Comparison of ENCODE assay signal across 9 mouse cellular contexts in genomic region chr1:194623641-194624040, GRCm38 (mm10). TPM values are rescaled to one million over a fixed set of nuclear protein-coding genes. Genes with fewer than 3 reads are reported as not detected.
A peak's percentile ranks its signal among the peaks of the same experiment; 100 is the strongest.
DNase-seq lines count a peak whose midpoint lies in the region; ATAC-seq and TF ChIP-seq lines count a peak whose summit lies in the region.
"Had no signal": no experiment of that assay in that cellular context is flagged by ENCODE, and none has a peak within 500 bp of the region (broad histone marks: within the 10 kb centered on the region; RNA-seq: fewer than 3 reads in every experiment).

No protein-coding gene starts in this region.

- no peaks in the 10 kb centered on the region for H3K27me3 ChIP-seq in forebrain, embryonic 14.5 days (replicated peaks; ENCODE audit: control insufficient read depth, insufficient read depth, low read length)
- H3K27me3 ChIP-seq in hindbrain, postnatal 0 days (ENCODE audit: insufficient read depth, low read length) = no peaks in the 10 kb centered on the region
- no peaks in the 10 kb centered on the region for H3K27me3 ChIP-seq in neural tube, embryonic 13.5 days

- peaks cover 52% of the 10 kb centered on the region for H3K4me1 ChIP-seq in forebrain, embryonic 14.5 days (ENCODE audit: control insufficient read depth, insufficient read depth, low read length)
- H3K4me1 ChIP-seq in hindbrain, postnatal 0 days (ENCODE audit: insufficient read depth, low read length) = peaks cover 28% of the 10 kb centered on the region
- peaks cover 79% of the 10 kb centered on the region for H3K4me1 ChIP-seq in neural tube, embryonic 13.5 days (replicated peaks)

- peak overlapping the region; percentile 55 for H3K4me2 ChIP-seq in forebrain, embryonic 14.5 days (ENCODE audit: low read length)
- H3K4me2 ChIP-seq in hindbrain, postnatal 0 days (ENCODE audit: low read depth, low read length) = peak overlapping the region; percentile 93
- peak overlapping the region; percentile 85 for H3K4me2 ChIP-seq in neural tube, embryonic 13.5 days

- H3K27ac ChIP-seq in left cerebral cortex, adult 2 months = peak overlapping the region; percentile 54
- H3K27ac ChIP-seq in forebrain, embryonic 14.5 days (ENCODE audit: low read depth, low read length) = peak overlapping the region; percentile 52; the same call in 1 of the 2 replicates
- no peak overlapping the region for H3K27ac ChIP-seq in hindbrain, postnatal 0 days
- peak overlapping the region; percentile 97 for H3K27ac ChIP-seq in neural tube, embryonic 13.5 days (replicated peaks)
- H3K27ac ChIP-seq: liver, embryonic 14.5 days had no signal

- no peak for DNase-seq in left cerebral cortex, adult 2 months (ENCODE audit: extremely low spot score in 1 of 2, low spot score in 2 of 2)
- no peak for DNase-seq in left cerebral cortex, adult 8-10 months (ENCODE audit: low spot score in 2 of 2)
- DNase-seq in forebrain, embryonic 14.5 days (ENCODE audit: low spot score) = no peak
- DNase-seq in hindbrain, postnatal 0 days (ENCODE audit: low spot score) = no peak
- no peak for DNase-seq in left cerebral cortex, postnatal 25 days (ENCODE audit: low spot score in 2 of 2)
- DNase-seq in heart, adult 11 months = no peak
- DNase-seq in cerebellum, postnatal 10 days = no peak

- H3K9me3 ChIP-seq in forebrain, embryonic 14.5 days (replicated peaks; ENCODE audit: control insufficient read depth, low read length) = no peaks in the 10 kb centered on the region
- no peaks in the 10 kb centered on the region for H3K9me3 ChIP-seq in hindbrain, postnatal 0 days (ENCODE audit: low read length)
- H3K9me3 ChIP-seq in neural tube, embryonic 13.5 days = no peaks in the 10 kb centered on the region

- ATAC-seq in forebrain, embryonic 14.5 days = no peak
- no peak for ATAC-seq in hindbrain, postnatal 0 days
- no peak for ATAC-seq in neural tube, embryonic 13.5 days (ENCODE audit: low read depth)

- intact Hi-C loops in left cerebral cortex, adult 2 months (cut with DNase I) = loop anchor here (5.0 to 10.0 kb wide), 5 partner anchors 64 to 926 kb away; no protein-coding TSS in a partner anchor
- intact Hi-C loops in left cerebral cortex, postnatal 25 days (cut with DNase I) = loop anchor here (5.0 kb wide), 4 partner anchors 79 to 926 kb away; no protein-coding TSS in a partner anchor

- no peak for TF ChIP-seq CTCF in left cerebral cortex, adult 2 months (IDR thresholded peaks at IDR 0.05)
- TF ChIP-seq CTCF in hindbrain, postnatal 0 days (IDR thresholded peaks at IDR 0.05; ENCODE audit: low read depth) = no peak

- peak overlapping the region; percentile 99 for H3K9ac ChIP-seq in forebrain, embryonic 14.5 days (ENCODE audit: low read length)
- H3K9ac ChIP-seq in hindbrain, postnatal 0 days (replicated peaks; ENCODE audit: low read length) = 0 out of 2 replicates have a peak overlapping the region, but pooled peaks have one; percentile 13
- peak overlapping the region; percentile 99 for H3K9ac ChIP-seq in neural tube, embryonic 13.5 days
- H3K9ac ChIP-seq: liver, embryonic 14.5 days had no signal

- 86% methylated on average over 3 of the region's 3 CpGs for WGBS in forebrain, embryonic 14.5 days
- WGBS in hindbrain, postnatal 0 days = 65% methylated on average over 3 of the region's 3 CpGs
- 48% methylated on average over 3 of the region's 3 CpGs for WGBS in neural tube, embryonic 13.5 days

- H3K36me3 ChIP-seq in forebrain, embryonic 14.5 days (ENCODE audit: control insufficient read depth, insufficient read depth, low read length) = peaks cover 9% of the 10 kb centered on the region; the same call in 1 of the 2 replicates
- H3K36me3 ChIP-seq in hindbrain, postnatal 0 days (ENCODE audit: insufficient read depth, low read length) = no peaks in the 10 kb centered on the region
- H3K36me3 ChIP-seq in neural tube, embryonic 13.5 days = peaks cover 8% of the 10 kb centered on the region; the same call in 1 of the 2 replicates

- peak overlapping the region; percentile 97 for H3K4me3 ChIP-seq in left cerebral cortex, adult 2 months
- H3K4me3 ChIP-seq in forebrain, embryonic 14.5 days (ENCODE audit: low read depth, low read length) = peak overlapping the region; percentile 96
- peak overlapping the region; percentile 91 for H3K4me3 ChIP-seq in hindbrain, postnatal 0 days (ENCODE audit: low read length)
- peak overlapping the region; percentile 99 for H3K4me3 ChIP-seq in neural tube, embryonic 13.5 days

RNA-seq across cellular contexts. Expression of gene Plxna2, which starts 5.6 kb away (rescaled TPM):
- 10 to 100 TPM; 95.0 to 97.9 TPM for total RNA-seq in left cerebral cortex, adult 2 months (2021)
- total RNA-seq in left cerebral cortex, adult 8-10 months (2022) = 10 to 100 TPM; 81.1 to 87.8 (median 82.6) TPM
- 54.7 and 65.7 TPM in 2 replicates for polyA plus RNA-seq in forebrain, embryonic 14.5 days (2014; fragmentation: Nextera tagmentation; extraction: Ambion mirVana)
- 48.2 and 52.0 TPM in 2 replicates for total RNA-seq in hindbrain, postnatal 0 days (2014; rRNA removed)
- 11.1 and 11.7 TPM in 2 replicates for polyA plus RNA-seq in hindbrain, postnatal 0 days (2015; fragmentation: Nextera tagmentation; extraction: Ambion mirVana)
- polyA plus RNA-seq in neural tube, embryonic 13.5 days (2015; fragmentation: Nextera tagmentation; extraction: Ambion mirVana) = 42.6 and 50.5 TPM in 2 replicates
- 100 to 1,000 TPM in 1 of 2 experiments, 10 to 100 TPM in 1; 88.4 to 102 TPM for total RNA-seq in left cerebral cortex, postnatal 25 days (2021)

Comparison
In these comparisons a context has a peak if more than half of its experiments do, and no peak if none do; other contexts are left out.
1. H3K9ac ChIP-seq: peak in every context shown above with its lines; median percentile 99 in forebrain, embryonic 14.5 days; 99 in neural tube, embryonic 13.5 days; 13 in hindbrain, postnatal 0 days.